Mouse (Mus musculus) CD4-positive naive resting alpha-beta T cell, adult 57 days (primary cell): Measurements from ENCODE around the gene Kdm6a. TPM values are rescaled to one million over a fixed set of nuclear protein-coding genes. Genes with fewer than 3 reads are reported as not detected.

ENCODE experiments used
- total RNA-seq: library from RNA; stranded (reverse); gene quantifications from one replicate; pipeline ENCODE4 v1.2.4, GENCODE M21; 2023

The Kdm6a gene
- total RNA-seq, result 170 TPM

GRCm38 (mm10) chrX:18162192-18162857 is at the start of gene Kdm6a:
Gene Kdm6a (plus strand): TSS chrX:18162575.

GRCm38 (mm10) chrX:18145557-18145956 is 16.8 kb upstream of the Kdm6a start, which contains the start of gene Dusp21:
Gene Dusp21 (plus strand): TSS chrX:18145857.

Other genes starting within 250 kb of the Kdm6a start
- not detected for gene Dusp21, start 16.7 kb upstream of the Kdm6a start, total RNA-seq